Mouse (Mus musculus): ENCODE measurements around the gene Map2k7.

DNA sequence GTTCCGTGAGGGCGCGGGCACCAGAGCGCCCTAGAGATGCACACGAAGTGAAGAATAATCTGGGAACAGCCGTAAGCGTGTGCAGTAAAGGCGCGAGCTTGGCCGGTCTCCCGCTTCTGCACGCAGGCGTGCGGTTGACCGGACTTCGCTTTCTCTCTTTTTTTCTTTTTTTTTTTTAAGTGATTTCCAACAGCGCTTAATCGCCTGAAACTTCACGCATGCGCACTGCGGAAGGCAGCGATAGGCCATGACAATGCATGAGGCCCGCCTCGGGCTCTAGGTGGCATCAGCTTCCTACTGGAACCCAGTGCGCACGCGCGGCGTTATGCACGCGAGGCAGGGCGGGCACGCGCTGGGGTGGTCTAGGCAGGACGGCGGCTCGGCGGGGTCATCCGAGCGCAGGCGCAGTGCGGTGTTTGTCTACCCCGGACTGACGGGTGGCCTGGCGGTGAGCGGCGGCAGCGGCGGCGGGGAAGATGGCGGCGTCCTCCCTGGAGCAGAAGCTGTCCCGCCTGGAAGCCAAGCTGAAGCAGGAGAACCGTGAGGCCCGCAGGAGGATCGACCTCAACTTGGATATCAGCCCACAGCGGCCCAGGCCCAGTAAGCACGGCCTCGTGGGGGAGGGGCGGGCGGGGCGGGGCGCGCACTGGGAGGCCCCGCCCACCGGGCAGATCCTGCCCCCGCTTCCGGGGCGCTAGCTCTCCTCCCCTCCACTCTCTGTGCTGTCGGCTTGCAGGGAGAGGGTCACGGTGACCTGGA lies at the start of gene Map2k7, which contains the start of gene Gm49320:
- TF ChIP-seq POLR2A (IDR thresholded peaks at IDR 0.05; ENCODE audit: insufficient read depth, low read length) (peak; percentile 35), CTCF (IDR thresholded peaks at IDR 0.05; ENCODE audit: low read depth, low read length) (peak; percentile 48), EP300 (IDR thresholded peaks at IDR 0.05; ENCODE audit: insufficient read depth, low read depth, low read length) (peak; percentile 70; the same call in 1 of the 2 replicates)

Measured in ES-Bruce4 (cell line).